Mouse (Mus musculus) kidney, embryonic 16.5 days (tissue): ENCODE measurements at regions not wholly inside any gene's neighbourhood (a gene's known extent, or its start where the extent isn't known, plus 50 kb on each side); places are given as distances from the start of the nearest gene placed in this dataset.

Source experiments
- ATAC-seq: fragments of 200-750 bp; cut with Nextera tagmentation; 2 replicates; pipeline ENCODE4 v1.8.0; 2017; ENCODE audit warnings: moderate TSS enrichment; ENCODE audit not compliant: low FRiP score, low TSS enrichment
- H3K27ac ChIP-seq: fragments of 300-500 bp; sonication (generic); 2 replicates; pipeline ENCODE4 v1.5.1; 2014; ENCODE audit warnings: low read length
- H3K27me3 ChIP-seq: fragments of 300-500 bp; sonication (generic); 2 replicates; pipeline ENCODE4 v1.6.1; 2014; ENCODE audit warnings: low read length, control low read depth, mixed read lengths; ENCODE audit not compliant: insufficient read depth
- H3K36me3 ChIP-seq: fragments of 300-500 bp; sonication (generic); 2 replicates; pipeline ENCODE4 v1.6.1; 2014; ENCODE audit warnings: low read length, control low read depth, mixed read lengths; ENCODE audit not compliant: insufficient read depth
- H3K4me1 ChIP-seq: fragments of 300-500 bp; sonication (generic); 2 replicates; pipeline ENCODE4 v1.6.1; 2014; ENCODE audit warnings: low read length, control low read depth, mixed read lengths; ENCODE audit not compliant: insufficient read depth
- H3K4me2 ChIP-seq: fragments of 300-500 bp; sonication (generic); replicated peaks from 2 replicates; pipeline ENCODE4 v1.6.1; 2014; ENCODE audit warnings: low read depth, low read length
- H3K4me3 ChIP-seq: fragments of 300-500 bp; sonication (generic); 2 replicates; pipeline ENCODE4 v1.5.1; 2014; ENCODE audit warnings: mild to moderate bottlenecking, low read length
- H3K9ac ChIP-seq: fragments of 300-500 bp; sonication (generic); replicated peaks from 2 replicates; pipeline ENCODE4 v1.6.1; 2014; ENCODE audit warnings: low read length
- H3K9me3 ChIP-seq: fragments of 300-500 bp; sonication (generic); 2 replicates; pipeline ENCODE4 v1.6.1; 2016; ENCODE audit warnings: low read length, control low read depth
- WGBS: fragments of 180-500 bp; shearing (Covaris S2); extraction: QIAGEN DNeasy Blood & Tissue Kit; methylation state at CpG from one replicate; pipeline ENCODE4 v1.1.7; 2014; 5-methylcytosine and 5-hydroxymethylcytosine counted together

- no peaks in the 10 kb centered on the region for H3K27me3 ChIP-seq
- peak; percentile 89 for ATAC-seq
- no peaks in the 10 kb centered on the region for H3K36me3 ChIP-seq
- H3K4me3 ChIP-seq, result peak overlapping the region; percentile 22
- peaks cover 19% of the 10 kb centered on the region for H3K4me1 ChIP-seq
- H3K27ac ChIP-seq, result peak overlapping the region; percentile 92
- peak overlapping the region; percentile 42 for H3K9ac ChIP-seq
- H3K9me3 ChIP-seq, result no peaks in the 10 kb centered on the region; the same call in 1 of the 2 replicates
- peak overlapping the region; percentile 50 for H3K4me2 ChIP-seq
- WGBS, result 2% methylated on average over 18 of the region's 18 CpGs
These were observed 86.9 kb downstream of the Bdh1 start for GRCm38 (mm10) chr16:31508981-31509380.

GRCm38 (mm10) chr16:31510097-31510496, 88.0 kb downstream of the Bdh1 start:
- Histone ChIP-seq H3K4me2 (no peak overlapping the region), H3K27me3 (no peaks in the 10 kb centered on the region), H3K27ac (peak overlapping the region; percentile 4; the same call in 1 of the 2 replicates), H3K9me3 (no peaks in the 10 kb centered on the region; the same call in 1 of the 2 replicates), H3K9ac (no peak overlapping the region), H3K4me1 (peaks cover 19% of the 10 kb centered on the region), H3K4me3 (no peak overlapping the region), H3K36me3 (no peaks in the 10 kb centered on the region)
- WGBS, result 77% methylated on average over 8 of the region's 8 CpGs
- no peak for ATAC-seq

GRCm38 (mm10) chr16:31518816-31519215, 96.7 kb downstream of the Bdh1 start:
- no peaks in the 10 kb centered on the region for H3K36me3 ChIP-seq
- H3K4me1 ChIP-seq, result no peaks in the 10 kb centered on the region
- H3K4me3 ChIP-seq, result no peak overlapping the region
- H3K4me2 ChIP-seq, result no peak overlapping the region
- H3K9me3 ChIP-seq, result no peaks in the 10 kb centered on the region
- no peaks in the 10 kb centered on the region for H3K27me3 ChIP-seq
- ATAC-seq, result no peak
- WGBS, result 88% methylated on average over 3 of the region's 3 CpGs
- H3K9ac ChIP-seq, result no peak overlapping the region
- H3K27ac ChIP-seq, result no peak overlapping the region

- no peaks in the 10 kb centered on the region for H3K36me3 ChIP-seq
- 84% methylated on average over 9 of the region's 9 CpGs for WGBS
- ATAC-seq, result no peak
- H3K4me1 ChIP-seq, result no peaks in the 10 kb centered on the region
- H3K27me3 ChIP-seq, result no peaks in the 10 kb centered on the region
- H3K9me3 ChIP-seq, result no peaks in the 10 kb centered on the region
- no peak overlapping the region for H3K4me3 ChIP-seq
- H3K9ac ChIP-seq, result no peak overlapping the region
- H3K27ac ChIP-seq, result no peak overlapping the region
- no peak overlapping the region for H3K4me2 ChIP-seq
These were observed 98.0 kb downstream of the Bdh1 start for GRCm38 (mm10) chr16:31520081-31520480.

- Histone ChIP-seq H3K4me2 (no peak overlapping the region), H3K4me3 (no peak overlapping the region), H3K36me3 (no peaks in the 10 kb centered on the region), H3K4me1 (no peaks in the 10 kb centered on the region), H3K27ac (no peak overlapping the region), H3K27me3 (no peaks in the 10 kb centered on the region), H3K9me3 (no peaks in the 10 kb centered on the region), H3K9ac (no peak overlapping the region)
- ATAC-seq, result no peak
- 70% methylated on average over 6 of the region's 6 CpGs for WGBS
These were observed 99.7 kb downstream of the Bdh1 start for GRCm38 (mm10) chr16:31521786-31522185.

GRCm38 (mm10) chr16:31526711-31527344, 104.7 kb downstream of the Bdh1 start:
- Histone ChIP-seq H3K4me2 (no peak overlapping the region), H3K27me3 (no peaks in the 10 kb centered on the region), H3K4me1 (no peaks in the 10 kb centered on the region), H3K36me3 (no peaks in the 10 kb centered on the region), H3K4me3 (no peak overlapping the region), H3K9me3 (no peaks in the 10 kb centered on the region), H3K27ac (no peak overlapping the region), H3K9ac (no peak overlapping the region)
- no peak for ATAC-seq
- WGBS, result 51% methylated on average over 10 of the region's 10 CpGs

- Histone ChIP-seq H3K36me3 (no peaks in the 10 kb centered on the region), H3K4me2 (no peak overlapping the region), H3K4me3 (no peak overlapping the region), H3K9ac (no peak overlapping the region), H3K27ac (no peak overlapping the region), H3K9me3 (no peaks in the 10 kb centered on the region), H3K4me1 (peaks cover 8% of the 10 kb centered on the region; the same call in 1 of the 2 replicates), H3K27me3 (no peaks in the 10 kb centered on the region)
- no peak for ATAC-seq
- WGBS, result 74% methylated on average over 11 of the region's 11 CpGs
These were observed 106.7 kb downstream of the Bdh1 start for GRCm38 (mm10) chr16:31528596-31529283.

GRCm38 (mm10) chr16:31529284-31529958, 107.3 kb downstream of the Bdh1 start:
- no peak overlapping the region for H3K4me2 ChIP-seq
- no peak overlapping the region for H3K27ac ChIP-seq
- H3K27me3 ChIP-seq, result no peaks in the 10 kb centered on the region
- peaks cover 11% of the 10 kb centered on the region for H3K4me1 ChIP-seq
- no peak overlapping the region for H3K4me3 ChIP-seq
- ATAC-seq, result no peak
- H3K36me3 ChIP-seq, result no peaks in the 10 kb centered on the region
- H3K9me3 ChIP-seq, result no peaks in the 10 kb centered on the region
- no peak overlapping the region for H3K9ac ChIP-seq
- 88% methylated on average over 13 of the region's 13 CpGs for WGBS

- 88% methylated on average over 8 of the region's 8 CpGs for WGBS
- Histone ChIP-seq H3K4me2 (no peak overlapping the region), H3K27ac (no peak overlapping the region), H3K9ac (no peak overlapping the region), H3K4me1 (peaks cover 18% of the 10 kb centered on the region), H3K27me3 (no peaks in the 10 kb centered on the region), H3K4me3 (no peak overlapping the region), H3K36me3 (no peaks in the 10 kb centered on the region), H3K9me3 (no peaks in the 10 kb centered on the region)
- no peak for ATAC-seq
These were observed 108.0 kb downstream of the Bdh1 start for GRCm38 (mm10) chr16:31530090-31530489.
